Mouse (Mus musculus) gastrocnemius, adult 8-10 months (tissue): Measurements from ENCODE around the gene Pgbd1. TPM values are rescaled to one million over a fixed set of nuclear protein-coding genes. Genes with fewer than 3 reads are reported as not detected.

ENCODE experiments used
- DNase-seq, 2 experiments: peaks; one replicate each; pipeline ENCODE4 v3.0.0; 2022; ENCODE audit warnings: low spot score in 2 of 2
- total RNA-seq, 4 experiments: library from RNA; stranded (reverse); gene quantifications; 2 replicates each; pipeline ENCODE4 v1.2.4; 2022

Gene Pgbd1
- total RNA-seq, 4 experiments from 2014 or later, result 0.36 to 0.53 (median 0.46) TPM; not detected in 1

GRCm38 (mm10) chr13:21417298-21418010, 23.4 kb downstream of the Pgbd1 start:
- no peak for DNase-seq

- DNase-seq, result no peak
Observed at GRCm38 (mm10) chr13:21415750-21416149, 25.1 kb downstream of the Pgbd1 start.

- DNase-seq, result no peak
Observed at GRCm38 (mm10) chr13:21415266-21415665, 25.6 kb downstream of the Pgbd1 start.

GRCm38 (mm10) chr13:21414231-21415212, 26.3 kb downstream of the Pgbd1 start:
- no peak for DNase-seq

DNA sequence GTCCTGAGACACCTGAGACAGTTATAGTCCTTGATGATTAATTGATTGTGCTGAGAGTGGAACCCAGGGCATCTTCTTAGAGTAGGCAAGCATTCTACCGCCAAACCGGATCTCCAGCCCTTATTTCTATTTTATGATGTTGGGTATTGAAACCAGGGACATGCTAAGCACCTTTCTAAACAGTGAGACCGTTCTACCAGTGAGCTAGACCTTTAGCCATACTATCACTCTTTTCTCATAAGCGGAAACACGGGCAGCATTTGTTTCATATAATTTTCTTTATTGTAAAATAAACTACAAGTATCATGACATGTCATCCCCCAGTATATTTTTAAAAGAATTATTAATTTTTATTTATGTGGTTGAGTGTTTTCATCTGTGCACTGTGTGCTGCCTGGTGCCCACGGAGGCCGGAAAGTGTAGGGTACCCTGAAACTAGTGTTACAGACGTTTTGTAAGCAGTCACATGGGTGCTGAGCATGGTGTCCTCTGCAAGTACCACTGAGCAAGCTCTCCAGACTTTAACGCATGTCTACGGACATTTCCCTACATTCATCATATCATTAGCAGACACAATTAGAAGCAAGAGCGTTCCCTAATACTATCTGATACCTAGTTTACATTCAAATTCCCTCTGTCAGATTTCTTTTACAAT, 31.9 kb downstream of the Pgbd1 start:
- DNase-seq, result no peak

DNA sequence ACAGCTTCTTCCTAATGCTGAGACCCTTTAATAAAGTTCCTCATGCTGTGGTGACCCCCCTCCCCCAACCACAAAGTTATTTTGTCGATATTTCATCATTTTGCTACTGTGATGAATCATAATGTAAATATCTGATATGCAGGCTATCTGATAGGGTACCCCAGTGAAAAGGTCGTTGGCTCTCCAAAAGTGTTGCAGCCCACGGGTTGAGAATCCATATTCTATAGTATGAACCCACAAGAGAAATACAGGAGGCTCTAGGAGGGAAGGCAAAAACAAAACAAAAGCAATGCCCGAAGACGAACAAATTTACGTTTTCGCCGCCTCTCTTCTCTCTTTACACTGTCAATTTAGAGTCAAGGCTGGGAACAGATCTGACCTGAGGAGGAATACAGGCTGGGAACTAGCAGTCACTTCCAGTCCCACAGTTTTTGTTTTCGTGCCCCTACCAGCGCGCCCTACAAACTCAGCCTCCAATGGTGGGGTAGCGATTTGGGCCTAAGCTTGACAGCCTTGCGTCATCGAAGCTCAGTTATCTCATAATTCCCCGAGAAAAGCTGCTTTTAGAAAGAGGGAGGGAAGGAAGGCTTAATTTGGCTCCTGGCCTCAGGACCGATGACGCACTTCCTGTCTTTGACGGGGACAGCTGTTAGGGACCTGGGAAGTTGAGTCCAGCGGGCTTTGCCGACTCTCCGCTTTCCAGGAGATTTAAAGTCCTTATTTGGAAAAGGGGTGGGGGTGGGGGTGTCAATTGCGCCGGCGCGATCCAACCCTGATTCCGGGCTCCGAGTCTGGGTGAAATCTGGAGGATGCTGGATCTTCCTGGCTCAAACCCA, 32.7 kb downstream of the Pgbd1 start:
- peak; percentile 65 to 76 for DNase-seq

- DNase-seq, result no peak
Observed at GRCm38 (mm10) chr13:21407341-21407740, 33.5 kb downstream of the Pgbd1 start.

GRCm38 (mm10) chr13:21402848-21403247, 38.0 kb downstream of the Pgbd1 start:
- no peak for DNase-seq

DNA sequence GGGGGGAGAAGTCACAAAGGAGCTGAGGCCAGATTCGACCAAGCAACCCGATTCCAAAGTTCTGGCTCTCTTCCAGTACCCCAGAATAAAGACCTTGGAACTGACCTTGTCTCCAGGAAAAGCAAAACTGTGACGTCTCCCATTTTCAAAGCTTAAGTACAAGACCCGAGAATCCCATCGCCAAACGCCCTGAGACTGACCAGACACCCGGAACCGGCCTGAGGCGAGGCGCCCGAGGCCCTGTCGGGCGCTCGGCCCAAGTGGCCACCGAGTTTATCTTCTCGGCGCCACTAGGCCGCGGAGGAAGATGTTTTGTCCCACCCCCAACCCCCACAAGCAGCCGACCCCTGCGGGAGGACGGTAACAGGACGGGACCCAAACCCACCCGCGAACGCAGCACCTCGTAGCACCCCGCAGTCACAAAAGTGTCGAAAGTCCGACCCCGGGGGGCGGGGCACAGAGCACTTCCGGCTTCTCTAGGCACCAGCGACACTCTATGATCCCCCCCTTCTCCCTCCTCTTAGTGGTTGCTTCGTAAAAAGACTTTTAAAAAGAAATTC, 38.5 kb downstream of the Pgbd1 start, which contains the start of gene Zkscan3:
Zkscan3 (minus strand) TSS at position 469 of the 560 bp plus-strand sequence.
- peak; percentile 74 for DNase-seq

- DNase-seq, result no peak
Observed at GRCm38 (mm10) chr13:21401636-21402286, 39.1 kb downstream of the Pgbd1 start.

GRCm38 (mm10) chr13:21401166-21401565, 39.7 kb downstream of the Pgbd1 start:
- DNase-seq, result no peak

- no peak for DNase-seq
Observed at GRCm38 (mm10) chr13:21397486-21397885, 43.4 kb downstream of the Pgbd1 start.

DNA sequence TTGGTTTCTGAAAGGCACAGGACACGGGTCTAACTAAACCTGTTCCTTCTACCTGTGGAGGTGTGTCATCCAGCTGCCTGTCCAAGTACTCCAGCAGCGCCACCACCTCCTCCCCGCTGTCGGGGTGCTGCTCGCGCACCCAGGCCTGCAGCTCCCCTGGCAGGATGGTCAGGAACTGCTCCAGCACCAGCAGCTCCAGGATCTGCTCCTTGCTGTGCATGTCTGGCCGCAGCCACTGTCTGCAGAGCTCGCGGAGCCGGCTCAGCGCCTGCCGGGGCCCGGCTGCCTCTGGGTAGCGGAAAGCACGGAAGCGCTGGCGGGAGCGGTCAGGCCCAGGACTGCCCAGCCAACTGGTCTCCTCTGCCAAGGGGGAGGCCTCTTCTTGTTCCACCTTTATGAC, 44.8 kb downstream of the Pgbd1 start:
- DNase-seq, result peak in 1 of 2 experiments; percentile 4

- DNase-seq, result no peak
Observed at GRCm38 (mm10) chr13:21395623-21396022, 45.2 kb downstream of the Pgbd1 start.

- DNase-seq, result no peak
Observed at GRCm38 (mm10) chr13:21395211-21395610, 45.6 kb downstream of the Pgbd1 start.

DNA sequence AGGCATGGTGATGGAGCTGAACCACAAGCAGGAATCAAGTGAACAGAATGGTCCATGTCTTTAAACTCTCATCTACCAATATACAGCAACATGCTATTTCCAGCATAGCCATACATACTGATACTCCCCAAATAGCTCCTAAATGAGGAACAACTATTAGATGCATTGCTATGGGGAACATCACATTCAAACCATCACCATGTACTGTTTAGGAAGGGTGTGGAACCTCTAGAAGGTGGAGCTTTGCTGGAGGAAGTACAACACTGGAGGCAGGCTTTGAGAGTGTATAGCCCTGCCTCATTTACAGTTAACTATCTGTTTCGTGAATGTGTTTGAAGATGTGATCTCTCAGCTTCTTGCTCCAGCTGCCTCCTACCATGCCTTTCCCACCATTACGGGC, 63.1 kb downstream of the Pgbd1 start:
- no peak for DNase-seq

DNA sequence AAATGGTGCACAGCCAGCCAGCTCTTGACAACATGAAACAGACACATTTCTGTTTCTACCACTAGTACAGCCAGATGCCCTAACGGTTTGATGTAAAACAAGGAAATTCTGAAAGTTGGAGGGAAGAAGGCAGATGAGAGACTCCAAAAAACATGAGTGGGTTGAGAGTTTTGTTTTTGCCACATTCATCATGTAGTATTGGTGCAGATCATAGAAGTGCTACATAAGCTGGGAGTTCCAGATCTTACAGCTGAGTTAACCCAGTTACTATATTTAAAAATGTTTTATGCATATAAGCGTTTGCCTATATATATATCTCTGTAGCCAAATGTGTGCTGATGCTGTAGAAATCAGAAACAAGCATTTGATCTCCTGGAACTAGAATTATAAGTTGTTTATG, 68.2 kb downstream of the Pgbd1 start:
- DNase-seq, result no peak
